Mouse (Mus musculus) kidney, embryonic 16.5 days (tissue): ENCODE results near the gene Ccn6. TPM values are rescaled to one million over a fixed set of nuclear protein-coding genes. Genes with fewer than 3 reads are reported as not detected.

Source experiments
- ATAC-seq: fragments of 200-750 bp; cut with Nextera tagmentation; 2 replicates; pipeline ENCODE4 v1.8.0; 2017; ENCODE audit warnings: moderate TSS enrichment; ENCODE audit not compliant: low FRiP score, low TSS enrichment
- H3K27ac ChIP-seq: fragments of 300-500 bp; sonication (generic); 2 replicates; pipeline ENCODE4 v1.5.1; 2014; ENCODE audit warnings: low read length
- H3K27me3 ChIP-seq: fragments of 300-500 bp; sonication (generic); 2 replicates; pipeline ENCODE4 v1.6.1; 2014; ENCODE audit warnings: low read length, control low read depth, mixed read lengths; ENCODE audit not compliant: insufficient read depth
- H3K36me3 ChIP-seq: fragments of 300-500 bp; sonication (generic); 2 replicates; pipeline ENCODE4 v1.6.1; 2014; ENCODE audit warnings: low read length, control low read depth, mixed read lengths; ENCODE audit not compliant: insufficient read depth
- H3K4me1 ChIP-seq: fragments of 300-500 bp; sonication (generic); 2 replicates; pipeline ENCODE4 v1.6.1; 2014; ENCODE audit warnings: low read length, control low read depth, mixed read lengths; ENCODE audit not compliant: insufficient read depth
- H3K4me2 ChIP-seq: fragments of 300-500 bp; sonication (generic); replicated peaks from 2 replicates; pipeline ENCODE4 v1.6.1; 2014; ENCODE audit warnings: low read depth, low read length
- H3K4me3 ChIP-seq: fragments of 300-500 bp; sonication (generic); 2 replicates; pipeline ENCODE4 v1.5.1; 2014; ENCODE audit warnings: mild to moderate bottlenecking, low read length
- H3K9ac ChIP-seq: fragments of 300-500 bp; sonication (generic); replicated peaks from 2 replicates; pipeline ENCODE4 v1.6.1; 2014; ENCODE audit warnings: low read length
- H3K9me3 ChIP-seq: fragments of 300-500 bp; sonication (generic); 2 replicates; pipeline ENCODE4 v1.6.1; 2016; ENCODE audit warnings: low read length, control low read depth
- WGBS: fragments of 180-500 bp; shearing (Covaris S2); extraction: QIAGEN DNeasy Blood & Tissue Kit; methylation state at CpG from one replicate; pipeline ENCODE4 v1.1.7; 2014; 5-methylcytosine and 5-hydroxymethylcytosine counted together
- polyA plus RNA-seq: library from polyadenylated mRNA; unstranded; fragments of >200 nt; fragmentation: Nextera tagmentation; extraction: Ambion mirVana; gene quantifications from 2 replicates; pipeline ENCODE4 v1.2.1, GENCODE M21; 2015

Gene Ccn6
- polyA plus RNA-seq, 1 experiment from 2014 or later, result 0.46 TPM

- Histone ChIP-seq H3K36me3 (no peaks in the 10 kb centered on the region), H3K4me2 (no peak overlapping the region), H3K9me3 (no peaks in the 10 kb centered on the region), H3K27ac (no peak overlapping the region), H3K9ac (no peak overlapping the region), H3K27me3 (no peaks in the 10 kb centered on the region), H3K4me3 (no peak overlapping the region), H3K4me1 (peaks cover 36% of the 10 kb centered on the region)
- no peak for ATAC-seq
- WGBS, result 64% methylated on average over 11 of the region's 11 CpGs
Measured at GRCm38 (mm10) chr10:39167611-39168010, 4.0 kb upstream of the Ccn6 start.

- no peak for ATAC-seq
- H3K4me2 ChIP-seq, result peak overlapping the region; percentile 47
- peak overlapping the region; percentile 61; the same call in 1 of the 2 replicates for H3K27ac ChIP-seq
- 15% methylated on average over 11 of the region's 11 CpGs for WGBS
- H3K9ac ChIP-seq, result peak overlapping the region; percentile 49
- no peaks in the 10 kb centered on the region for H3K9me3 ChIP-seq
- H3K4me1 ChIP-seq, result peaks cover 29% of the 10 kb centered on the region
- no peaks in the 10 kb centered on the region for H3K36me3 ChIP-seq
- H3K4me3 ChIP-seq, result peak overlapping the region; percentile 27
- H3K27me3 ChIP-seq, result no peaks in the 10 kb centered on the region
Measured at GRCm38 (mm10) chr10:39165632-39166115, 2.1 kb upstream of the Ccn6 start.

- WGBS, result 15% methylated on average over 18 of the region's 18 CpGs
- H3K27ac ChIP-seq, result peak overlapping the region; percentile 73
- H3K27me3 ChIP-seq, result no peaks in the 10 kb centered on the region
- peak overlapping the region; percentile 46 for H3K4me2 ChIP-seq
- no peaks in the 10 kb centered on the region for H3K9me3 ChIP-seq
- peak; percentile 36; the same call in 1 of the 2 replicates for ATAC-seq
- H3K9ac ChIP-seq, result peak overlapping the region; percentile 37; the same call in 1 of the 2 replicates
- no peaks in the 10 kb centered on the region for H3K36me3 ChIP-seq
- peaks cover 25% of the 10 kb centered on the region for H3K4me1 ChIP-seq
- H3K4me3 ChIP-seq, result peak overlapping the region; percentile 14; the same call in 1 of the 2 replicates
Measured at GRCm38 (mm10) chr10:39162666-39163484, 719 bp downstream of the Ccn6 start.

GRCm38 (mm10) chr10:39161406-39161805 is 2.2 kb downstream of the Ccn6 start:
- Histone ChIP-seq H3K36me3 (no peaks in the 10 kb centered on the region), H3K9me3 (no peaks in the 10 kb centered on the region), H3K27ac (no peak overlapping the region), H3K4me3 (no peak overlapping the region), H3K4me2 (no peak overlapping the region), H3K4me1 (peaks cover 24% of the 10 kb centered on the region), H3K9ac (no peak overlapping the region), H3K27me3 (no peaks in the 10 kb centered on the region)
- 92% methylated on average over 1 of the region's 1 CpGs for WGBS
- no peak for ATAC-seq

GRCm38 (mm10) chr10:39158306-39158705 is 5.3 kb downstream of the Ccn6 start:
- H3K4me3 ChIP-seq, result no peak overlapping the region
- H3K9me3 ChIP-seq, result no peaks in the 10 kb centered on the region
- H3K27me3 ChIP-seq, result no peaks in the 10 kb centered on the region
- H3K9ac ChIP-seq, result no peak overlapping the region
- H3K4me1 ChIP-seq, result peaks cover 9% of the 10 kb centered on the region
- 61% methylated on average over 12 of the region's 12 CpGs for WGBS
- ATAC-seq, result no peak
- no peaks in the 10 kb centered on the region for H3K36me3 ChIP-seq
- H3K27ac ChIP-seq, result no peak overlapping the region
- no peak overlapping the region for H3K4me2 ChIP-seq

GRCm38 (mm10) chr10:39157321-39157720 is 6.3 kb downstream of the Ccn6 start:
- no peaks in the 10 kb centered on the region for H3K36me3 ChIP-seq
- H3K4me2 ChIP-seq, result no peak overlapping the region
- no peak overlapping the region for H3K4me3 ChIP-seq
- 85% methylated on average over 1 of the region's 1 CpGs for WGBS
- ATAC-seq, result no peak
- H3K9ac ChIP-seq, result no peak overlapping the region
- H3K27me3 ChIP-seq, result no peaks in the 10 kb centered on the region
- no peaks in the 10 kb centered on the region for H3K9me3 ChIP-seq
- H3K4me1 ChIP-seq, result no peaks in the 10 kb centered on the region
- H3K27ac ChIP-seq, result no peak overlapping the region

- H3K36me3 ChIP-seq, result no peaks in the 10 kb centered on the region
- WGBS, result 67% methylated on average over 5 of the region's 5 CpGs
- H3K9ac ChIP-seq, result no peak overlapping the region
Measured at GRCm38 (mm10) chr10:39156719-39157118, 6.9 kb downstream of the Ccn6 start.

GRCm38 (mm10) chr10:39142216-39142615 is 21.4 kb downstream of the Ccn6 start:
- H3K4me1 ChIP-seq, result no peaks in the 10 kb centered on the region
- peaks cover 51% of the 10 kb centered on the region for H3K36me3 ChIP-seq
- H3K9me3 ChIP-seq, result no peaks in the 10 kb centered on the region
- no peak for ATAC-seq
- no peak overlapping the region for H3K4me2 ChIP-seq
- H3K27ac ChIP-seq, result no peak overlapping the region
- 91% methylated on average over 12 of the region's 12 CpGs for WGBS
- H3K9ac ChIP-seq, result no peak overlapping the region
- no peaks in the 10 kb centered on the region for H3K27me3 ChIP-seq
- H3K4me3 ChIP-seq, result no peak overlapping the region

More at GRCm38 (mm10) chr10:39156719-39157118, 6.9 kb downstream of the Ccn6 start:
- no peaks in the 10 kb centered on the region for H3K4me1 ChIP-seq
- H3K4me2 ChIP-seq, result no peak overlapping the region
- H3K4me3 ChIP-seq, result no peak overlapping the region
- no peaks in the 10 kb centered on the region for H3K9me3 ChIP-seq
- no peak overlapping the region for H3K27ac ChIP-seq
- ATAC-seq, result no peak
- no peaks in the 10 kb centered on the region for H3K27me3 ChIP-seq

- 95% methylated on average over 2 of the region's 2 CpGs for WGBS
- ATAC-seq, result no peak
- H3K27ac ChIP-seq, result no peak overlapping the region
- no peak overlapping the region for H3K9ac ChIP-seq
- no peak overlapping the region for H3K4me3 ChIP-seq
- no peak overlapping the region for H3K4me2 ChIP-seq
- H3K36me3 ChIP-seq, result peaks cover 48% of the 10 kb centered on the region
- no peaks in the 10 kb centered on the region for H3K27me3 ChIP-seq
- H3K4me1 ChIP-seq, result no peaks in the 10 kb centered on the region
- H3K9me3 ChIP-seq, result no peaks in the 10 kb centered on the region
Measured at GRCm38 (mm10) chr10:39141401-39141800, 22.2 kb downstream of the Ccn6 start.

- H3K4me1 ChIP-seq, result no peaks in the 10 kb centered on the region; the same call in 1 of the 2 replicates
- H3K4me3 ChIP-seq, result no peak overlapping the region
- no peak overlapping the region for H3K4me2 ChIP-seq
- no peak overlapping the region for H3K9ac ChIP-seq
- WGBS, result 72% methylated on average over 14 of the region's 14 CpGs
- no peak overlapping the region for H3K27ac ChIP-seq
- no peaks in the 10 kb centered on the region for H3K27me3 ChIP-seq
- no peaks in the 10 kb centered on the region for H3K9me3 ChIP-seq
- no peak for ATAC-seq
- H3K36me3 ChIP-seq, result peaks cover 45% of the 10 kb centered on the region
Measured at GRCm38 (mm10) chr10:39140843-39141242, 22.8 kb downstream of the Ccn6 start.
